Mouse (Mus musculus) hindbrain, embryonic 13.5 days (tissue): ENCODE measurements at regions not wholly inside any gene's neighbourhood (a gene's known extent, or its start where the extent isn't known, plus 50 kb on each side); places are given as distances from the start of the nearest gene placed in this dataset.

Source experiments
- ATAC-seq: fragments of 200-750 bp; cut with Nextera tagmentation; 2 replicates; pipeline ENCODE4 v1.8.0; 2017; ENCODE audit warnings: moderate TSS enrichment; ENCODE audit not compliant: low FRiP score
- H3K27ac ChIP-seq: fragments of 300-500 bp; sonication (generic); 2 replicates; pipeline ENCODE4 v1.5.1; 2015; ENCODE audit warnings: inconsistent platforms, mild to moderate bottlenecking, moderate library complexity
- H3K27me3 ChIP-seq: fragments of 300-500 bp; sonication (generic); 2 replicates; pipeline ENCODE4 v1.6.1; 2015; ENCODE audit warnings: mild to moderate bottlenecking, inconsistent platforms
- H3K36me3 ChIP-seq: fragments of 300-500 bp; sonication (generic); 2 replicates; pipeline ENCODE4 v1.6.1; 2015; ENCODE audit warnings: mild to moderate bottlenecking, inconsistent platforms
- H3K4me1 ChIP-seq: fragments of 300-500 bp; sonication (generic); replicated peaks from 2 replicates; pipeline ENCODE4 v1.6.1; 2015; ENCODE audit warnings: inconsistent platforms
- H3K4me2 ChIP-seq: fragments of 300-500 bp; sonication (generic); 2 replicates; pipeline ENCODE4 v1.6.1; 2015; ENCODE audit warnings: inconsistent platforms, mild to moderate bottlenecking, moderate library complexity
- H3K4me3 ChIP-seq: fragments of 300-500 bp; sonication (generic); 2 replicates; pipeline ENCODE4 v1.5.1; 2015; ENCODE audit warnings: mild to moderate bottlenecking, inconsistent platforms
- H3K9ac ChIP-seq: fragments of 300-500 bp; sonication (generic); 2 replicates; pipeline ENCODE4 v1.6.1; 2015; ENCODE audit warnings: mild to moderate bottlenecking, inconsistent platforms
- H3K9me3 ChIP-seq: fragments of 300-500 bp; sonication (generic); 2 replicates; pipeline ENCODE4 v1.6.1; 2016; ENCODE audit warnings: inconsistent platforms
- WGBS: fragments of 180-500 bp; shearing (Covaris S2); methylation state at CpG from one replicate; pipeline ENCODE4 v1.1.7; 2015; 5-methylcytosine and 5-hydroxymethylcytosine counted together

- WGBS = 66% methylated on average over 2 of the region's 2 CpGs
- Histone ChIP-seq H3K4me1 (no peaks in the 10 kb centered on the region), H3K36me3 (no peaks in the 10 kb centered on the region), H3K4me2 (no peak overlapping the region), H3K27ac (no peak overlapping the region), H3K4me3 (no peak overlapping the region), H3K9ac (no peak overlapping the region), H3K9me3 (0 out of 2 replicates have a peak, but pooled peaks cover 9% of the 10 kb centered on the region), H3K27me3 (no peaks in the 10 kb centered on the region)
- ATAC-seq = no peak
These were observed 78.8 kb upstream of the Supt20 start for GRCm38 (mm10) chr3:54613845-54614244.

- ATAC-seq = no peak
- WGBS = 94% methylated on average over 4 of the region's 4 CpGs
These were observed 75.3 kb upstream of the Supt20 start for GRCm38 (mm10) chr3:54617298-54617697.

GRCm38 (mm10) chr3:54618286-54618685 lies 74.3 kb upstream of the Supt20 start:
- Histone ChIP-seq H3K4me3 (no peak overlapping the region), H3K4me1 (no peaks in the 10 kb centered on the region), H3K36me3 (no peaks in the 10 kb centered on the region), H3K27ac (no peak overlapping the region), H3K9me3 (0 out of 2 replicates have a peak, but pooled peaks cover 9% of the 10 kb centered on the region), H3K27me3 (no peaks in the 10 kb centered on the region), H3K4me2 (no peak overlapping the region), H3K9ac (no peak overlapping the region)
- no peak for ATAC-seq
- WGBS = 88% methylated on average over 4 of the region's 4 CpGs

More at GRCm38 (mm10) chr3:54617298-54617697, 75.3 kb upstream of the Supt20 start:
- Histone ChIP-seq H3K9me3 (0 out of 2 replicates have a peak, but pooled peaks cover 9% of the 10 kb centered on the region), H3K27ac (no peak overlapping the region), H3K36me3 (no peaks in the 10 kb centered on the region), H3K4me1 (no peaks in the 10 kb centered on the region), H3K4me3 (no peak overlapping the region), H3K4me2 (no peak overlapping the region), H3K9ac (no peak overlapping the region), H3K27me3 (no peaks in the 10 kb centered on the region)

GRCm38 (mm10) chr3:54630254-54630653 lies 62.4 kb upstream of the Supt20 start:
- no peak overlapping the region for H3K27ac ChIP-seq
- H3K4me2 ChIP-seq = no peak overlapping the region
- H3K27me3 ChIP-seq = no peaks in the 10 kb centered on the region
- no peaks in the 10 kb centered on the region; the same call in 1 of the 2 replicates for H3K36me3 ChIP-seq
- WGBS = 87% methylated on average over 7 of the region's 7 CpGs
- H3K4me3 ChIP-seq = no peak overlapping the region
- peaks cover 9% of the 10 kb centered on the region; the same call in 1 of the 2 replicates for H3K9me3 ChIP-seq
- no peaks in the 10 kb centered on the region for H3K4me1 ChIP-seq
- no peak overlapping the region for H3K9ac ChIP-seq
- no peak for ATAC-seq

GRCm38 (mm10) chr3:54632731-54633130 lies 59.9 kb upstream of the Supt20 start:
- Histone ChIP-seq H3K4me2 (no peak overlapping the region), H3K36me3 (no peaks in the 10 kb centered on the region; the same call in 1 of the 2 replicates), H3K4me3 (no peak overlapping the region), H3K9ac (no peak overlapping the region), H3K4me1 (no peaks in the 10 kb centered on the region), H3K9me3 (peaks cover 9% of the 10 kb centered on the region; the same call in 1 of the 2 replicates), H3K27ac (no peak overlapping the region), H3K27me3 (no peaks in the 10 kb centered on the region)
- WGBS = 96% methylated on average over 13 of the region's 13 CpGs
- ATAC-seq = no peak

GRCm38 (mm10) chr3:54633446-54633845 lies 59.2 kb upstream of the Supt20 start:
- H3K4me3 ChIP-seq = no peak overlapping the region
- H3K9ac ChIP-seq = no peak overlapping the region
- no peak overlapping the region for H3K4me2 ChIP-seq
- no peaks in the 10 kb centered on the region for H3K27me3 ChIP-seq
- H3K36me3 ChIP-seq = no peaks in the 10 kb centered on the region; the same call in 1 of the 2 replicates
- H3K27ac ChIP-seq = no peak overlapping the region
- 91% methylated on average over 23 of the region's 23 CpGs for WGBS
- no peak for ATAC-seq
- peaks cover 9% of the 10 kb centered on the region; the same call in 1 of the 2 replicates for H3K9me3 ChIP-seq
- no peaks in the 10 kb centered on the region for H3K4me1 ChIP-seq

GRCm38 (mm10) chr3:54634456-54634855 lies 58.2 kb upstream of the Supt20 start:
- Histone ChIP-seq H3K27me3 (no peaks in the 10 kb centered on the region), H3K9me3 (peaks cover 9% of the 10 kb centered on the region; the same call in 1 of the 2 replicates), H3K36me3 (no peaks in the 10 kb centered on the region; the same call in 1 of the 2 replicates), H3K4me3 (no peak overlapping the region), H3K27ac (no peak overlapping the region), H3K4me2 (no peak overlapping the region), H3K9ac (no peak overlapping the region), H3K4me1 (no peaks in the 10 kb centered on the region)
- 94% methylated on average over 10 of the region's 10 CpGs for WGBS
- ATAC-seq = no peak
